Mouse (Mus musculus): ENCODE measurements around the gene Tbck. TPM values are rescaled to one million over a fixed set of nuclear protein-coding genes. Genes with fewer than 3 reads are reported as not detected.

Gene Tbck
- polyA plus RNA-seq, 1 experiment from 2014 or later: 8.0 TPM

DNA sequence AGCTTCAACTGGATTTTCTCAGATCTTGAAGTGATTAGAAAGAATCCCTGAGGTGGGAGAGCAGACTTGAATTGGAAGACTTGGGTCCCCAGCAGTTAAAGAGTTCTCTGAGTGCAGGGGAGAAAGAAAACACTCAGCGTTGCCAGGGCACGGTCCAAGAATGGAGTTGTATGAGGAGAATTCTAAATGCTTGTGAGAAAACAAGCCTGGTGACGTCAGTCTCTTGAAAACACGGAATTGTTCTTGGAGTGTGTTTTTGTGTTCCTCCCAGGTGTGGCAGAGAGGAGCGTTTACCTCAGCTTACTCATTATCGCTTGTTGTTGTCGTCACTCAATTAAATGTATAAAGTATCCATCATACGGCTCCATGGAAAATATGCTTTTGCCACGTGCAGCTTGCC, 196.9 kb downstream of the Tbck start:
- ATAC-seq: no peak
- Histone ChIP-seq H3K4me1 (no peaks in the 10 kb centered on the region), H3K4me3 (no peak overlapping the region), H3K9me3 (replicated peaks) (no peaks in the 10 kb centered on the region), H3K9ac (no peak overlapping the region), H3K27ac (no peak overlapping the region), H3K27me3 (replicated peaks) (no peaks in the 10 kb centered on the region), H3K4me2 (no peak overlapping the region), H3K36me3 (no peaks in the 10 kb centered on the region)
- WGBS (ENCODE audit: insufficient replicate concordance): 76% methylated on average over 9 of the region's 9 CpGs

DNA sequence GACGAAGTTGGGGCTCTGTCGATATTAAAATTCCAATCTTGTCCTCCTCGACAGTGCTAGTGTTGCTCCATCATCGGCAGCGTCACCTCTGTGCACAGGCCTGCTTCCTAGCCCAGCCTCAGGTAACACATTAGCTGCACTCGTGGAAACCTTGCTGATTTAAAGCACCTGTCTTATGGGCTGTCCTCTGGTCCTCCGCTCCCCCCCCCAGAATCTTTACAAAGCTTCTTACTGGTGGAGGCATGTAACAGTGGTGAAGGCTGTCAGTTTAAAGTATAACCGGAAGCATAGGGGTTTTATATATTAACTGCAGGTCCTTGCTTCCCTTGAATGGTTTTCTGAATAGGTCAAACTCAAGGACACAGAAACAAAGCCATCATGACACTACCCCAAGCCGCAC, 199.3 kb downstream of the Tbck start:
- Histone ChIP-seq H3K4me3 (no peak overlapping the region), H3K4me2 (no peak overlapping the region), H3K27ac (no peak overlapping the region), H3K4me1 (peaks cover 13% of the 10 kb centered on the region), H3K36me3 (no peaks in the 10 kb centered on the region), H3K9me3 (replicated peaks) (no peaks in the 10 kb centered on the region), H3K27me3 (replicated peaks) (no peaks in the 10 kb centered on the region), H3K9ac (no peak overlapping the region)
- no peak for ATAC-seq
- 78% methylated on average over 9 of the region's 9 CpGs for WGBS (ENCODE audit: insufficient replicate concordance)

- Histone ChIP-seq H3K9me3 (replicated peaks) (no peaks in the 10 kb centered on the region), H3K4me2 (no peak overlapping the region), H3K27me3 (replicated peaks) (no peaks in the 10 kb centered on the region), H3K9ac (no peak overlapping the region), H3K4me3 (no peak overlapping the region), H3K27ac (no peak overlapping the region), H3K4me1 (peaks cover 13% of the 10 kb centered on the region), H3K36me3 (no peaks in the 10 kb centered on the region)
- ATAC-seq: no peak
- 76% methylated on average over 10 of the region's 10 CpGs for WGBS (ENCODE audit: insufficient replicate concordance)
These were observed 200.5 kb downstream of the Tbck start for GRCm38 (mm10) chr3:132884459-132884858.

DNA sequence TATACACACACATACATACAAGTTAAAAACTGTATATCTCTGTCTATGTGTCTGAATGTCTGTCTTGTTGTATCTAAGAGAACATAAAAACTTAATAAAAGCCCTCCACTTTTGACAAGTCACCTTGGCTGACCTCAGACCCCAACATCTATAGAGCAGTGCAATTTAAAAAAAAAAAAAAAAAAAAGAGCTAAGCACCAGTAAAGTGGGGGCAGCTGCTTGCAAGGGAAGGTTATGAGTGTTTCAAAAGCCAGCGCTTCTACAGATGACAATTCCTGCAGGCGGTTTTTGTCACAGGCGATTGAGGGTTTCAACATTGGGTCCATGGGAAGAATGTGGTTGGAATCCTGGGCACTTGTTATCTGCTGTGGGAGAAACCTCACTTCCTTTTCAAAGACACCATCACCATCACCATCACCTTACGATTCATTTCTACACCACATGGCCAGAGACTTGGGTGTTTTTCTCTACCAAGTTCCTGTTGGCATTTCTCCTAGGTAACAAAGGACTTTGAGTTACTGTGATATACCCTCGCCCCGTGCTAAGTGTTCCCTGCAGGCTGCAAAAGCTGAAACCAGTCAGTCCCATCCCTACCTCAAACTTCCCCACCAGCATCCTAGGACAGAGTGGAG, 202.6 kb downstream of the Tbck start:
- Histone ChIP-seq H3K4me1 (peaks cover 13% of the 10 kb centered on the region), H3K36me3 (no peaks in the 10 kb centered on the region), H3K27me3 (replicated peaks) (no peaks in the 10 kb centered on the region), H3K27ac (no peak overlapping the region), H3K4me2 (no peak overlapping the region), H3K9ac (no peak overlapping the region), H3K9me3 (replicated peaks) (no peaks in the 10 kb centered on the region), H3K4me3 (no peak overlapping the region)
- 28% methylated on average over 6 of the region's 6 CpGs for WGBS (ENCODE audit: insufficient replicate concordance)
- peak; percentile 24; the same call in 1 of the 2 replicates for ATAC-seq

- H3K4me1 ChIP-seq: peaks cover 13% of the 10 kb centered on the region
- 62% methylated on average over 16 of the region's 16 CpGs for WGBS (ENCODE audit: insufficient replicate concordance)
- no peaks in the 10 kb centered on the region for H3K27me3 ChIP-seq (replicated peaks)
- no peaks in the 10 kb centered on the region for H3K36me3 ChIP-seq
- no peak overlapping the region for H3K4me3 ChIP-seq
- no peak overlapping the region for H3K9ac ChIP-seq
- no peak overlapping the region for H3K4me2 ChIP-seq
- no peaks in the 10 kb centered on the region for H3K9me3 ChIP-seq (replicated peaks)
- peak; percentile 74 for ATAC-seq
- no peak overlapping the region for H3K27ac ChIP-seq
These were observed 203.3 kb downstream of the Tbck start for GRCm38 (mm10) chr3:132887074-132887848.

Other genes starting within 250 kb of the Tbck start
- 10.8 and 13.2 TPM in 2 replicates for gene Gimd1, start 54.3 kb upstream of the Tbck start, polyA plus RNA-seq (2016; fragmentation: Nextera tagmentation; extraction: Ambion mirVana)
- 53.2 and 55.1 TPM in 2 replicates for gene Aimp1, start 226 bp downstream of the Tbck start, polyA plus RNA-seq (2016; fragmentation: Nextera tagmentation; extraction: Ambion mirVana)